Mouse (Mus musculus): ENCODE data around the gene Zfyve19. TPM values are rescaled to one million over a fixed set of nuclear protein-coding genes. Genes with fewer than 3 reads are reported as not detected.

Zfyve19 gene
- polyA plus RNA-seq, 1 experiment from 2014 or later: 52.5 TPM

- peaks cover 45% of the 10 kb centered on the region for H3K4me1 ChIP-seq (replicated peaks)
- H3K4me2 ChIP-seq: peak overlapping the region; percentile 10; the same call in 1 of the 2 replicates
- WGBS: 9% methylated on average over 4 of the region's 4 CpGs
- peak overlapping the region; percentile 85 for H3K27ac ChIP-seq
- H3K4me3 ChIP-seq (replicated peaks): no peak overlapping the region
- H3K36me3 ChIP-seq: no peaks in the 10 kb centered on the region
- ATAC-seq (ENCODE audit: insufficient number of reproducible peaks, insufficient read depth, low FRiP score, low TSS enrichment, low read depth): peak; percentile 78; the same call in 1 of the 2 replicates
- H3K27me3 ChIP-seq: no peaks in the 10 kb centered on the region
- no peak overlapping the region for H3K9ac ChIP-seq (replicated peaks)
- no peaks in the 10 kb centered on the region for H3K9me3 ChIP-seq
These were observed 11.9 kb upstream of the Zfyve19 start for GRCm38 (mm10) chr2:119196316-119197108.

GRCm38 (mm10) chr2:119197493-119197892 is 10.9 kb upstream of the Zfyve19 start:
- H3K9me3 ChIP-seq: no peaks in the 10 kb centered on the region
- peaks cover 45% of the 10 kb centered on the region for H3K4me1 ChIP-seq (replicated peaks)
- H3K27me3 ChIP-seq: no peaks in the 10 kb centered on the region
- WGBS: 77% methylated on average over 1 of the region's 1 CpGs
- H3K36me3 ChIP-seq: no peaks in the 10 kb centered on the region
- no peak for ATAC-seq (ENCODE audit: insufficient number of reproducible peaks, insufficient read depth, low FRiP score, low TSS enrichment, low read depth)
- no peak overlapping the region for H3K9ac ChIP-seq (replicated peaks)
- no peak overlapping the region for H3K4me3 ChIP-seq (replicated peaks)
- H3K27ac ChIP-seq: peak overlapping the region; percentile 85
- H3K4me2 ChIP-seq: no peak overlapping the region

- no peak overlapping the region for H3K4me3 ChIP-seq (replicated peaks)
- H3K4me2 ChIP-seq: no peak overlapping the region
- peak overlapping the region; percentile 85; the same call in 1 of the 2 replicates for H3K27ac ChIP-seq
- no peaks in the 10 kb centered on the region for H3K27me3 ChIP-seq
- H3K9me3 ChIP-seq: no peaks in the 10 kb centered on the region
- no peak overlapping the region for H3K9ac ChIP-seq (replicated peaks)
- no peak for ATAC-seq (ENCODE audit: insufficient number of reproducible peaks, insufficient read depth, low FRiP score, low TSS enrichment, low read depth)
- 59% methylated on average over 1 of the region's 1 CpGs for whole genome bisulfite sequencing
- peaks cover 45% of the 10 kb centered on the region for H3K4me1 ChIP-seq (replicated peaks)
- H3K36me3 ChIP-seq: no peaks in the 10 kb centered on the region
These were observed 10.4 kb upstream of the Zfyve19 start for GRCm38 (mm10) chr2:119198049-119198448.

- WGBS: 43% methylated on average over 3 of the region's 3 CpGs
- H3K27ac ChIP-seq: peak overlapping the region; percentile 85
- no peak overlapping the region for H3K9ac ChIP-seq (replicated peaks)
- H3K36me3 ChIP-seq: no peaks in the 10 kb centered on the region
- no peaks in the 10 kb centered on the region for H3K27me3 ChIP-seq
- no peak overlapping the region for H3K4me2 ChIP-seq
- H3K4me1 ChIP-seq (replicated peaks): peaks cover 45% of the 10 kb centered on the region
- H3K4me3 ChIP-seq (replicated peaks): no peak overlapping the region
- H3K9me3 ChIP-seq: no peaks in the 10 kb centered on the region
- ATAC-seq (ENCODE audit: insufficient number of reproducible peaks, insufficient read depth, low FRiP score, low TSS enrichment, low read depth): no peak
These were observed 9.5 kb upstream of the Zfyve19 start for GRCm38 (mm10) chr2:119198934-119199333.

GRCm38 (mm10) chr2:119202914-119203453 is 5.4 kb upstream of the Zfyve19 start:
- Histone ChIP-seq H3K27ac (no peak overlapping the region), H3K9me3 (no peaks in the 10 kb centered on the region)
- no peak for ATAC-seq (ENCODE audit: insufficient number of reproducible peaks, insufficient read depth, low FRiP score, low TSS enrichment, low read depth)

GRCm38 (mm10) chr2:119203871-119204460 is 4.5 kb upstream of the Zfyve19 start:
- Histone ChIP-seq H3K36me3 (no peaks in the 10 kb centered on the region), H3K9me3 (no peaks in the 10 kb centered on the region), H3K4me2 (no peak overlapping the region), H3K4me3 (replicated peaks) (no peak overlapping the region), H3K4me1 (replicated peaks) (peaks cover 10% of the 10 kb centered on the region), H3K27me3 (no peaks in the 10 kb centered on the region), H3K9ac (replicated peaks) (no peak overlapping the region), H3K27ac (no peak overlapping the region)
- no peak for ATAC-seq (ENCODE audit: insufficient number of reproducible peaks, insufficient read depth, low FRiP score, low TSS enrichment, low read depth)
- WGBS: 75% methylated on average over 4 of the region's 4 CpGs

More at GRCm38 (mm10) chr2:119202914-119203453, 5.4 kb upstream of the Zfyve19 start:
- 70% methylated on average over 5 of the region's 5 CpGs for WGBS
- no peak overlapping the region for H3K4me2 ChIP-seq
- no peak overlapping the region for H3K9ac ChIP-seq (replicated peaks)
- H3K4me3 ChIP-seq (replicated peaks): no peak overlapping the region
- no peaks in the 10 kb centered on the region for H3K36me3 ChIP-seq
- H3K27me3 ChIP-seq: no peaks in the 10 kb centered on the region
- peaks cover 20% of the 10 kb centered on the region for H3K4me1 ChIP-seq (replicated peaks)

- Histone ChIP-seq H3K27ac (peak overlapping the region; percentile 91), H3K36me3 (peaks cover 26% of the 10 kb centered on the region), H3K4me3 (replicated peaks) (peak overlapping the region; percentile 73), H3K27me3 (no peaks in the 10 kb centered on the region), H3K4me2 (peak overlapping the region; percentile 73), H3K4me1 (replicated peaks) (peaks cover 15% of the 10 kb centered on the region), H3K9ac (replicated peaks) (peak overlapping the region; percentile 69), H3K9me3 (no peaks in the 10 kb centered on the region)
- 27% methylated on average over 6 of the region's 6 CpGs for WGBS
- ATAC-seq (ENCODE audit: insufficient number of reproducible peaks, insufficient read depth, low FRiP score, low TSS enrichment, low read depth): peak; percentile 17; the same call in 1 of the 2 replicates
These were observed 465 bp upstream of the Zfyve19 start for GRCm38 (mm10) chr2:119207961-119208343.

- Histone ChIP-seq H3K4me3 (replicated peaks) (peak overlapping the region; percentile 73), H3K9me3 (no peaks in the 10 kb centered on the region), H3K4me2 (peak overlapping the region; percentile 73), H3K27me3 (no peaks in the 10 kb centered on the region), H3K4me1 (replicated peaks) (peaks cover 15% of the 10 kb centered on the region), H3K9ac (replicated peaks) (peak overlapping the region; percentile 75), H3K27ac (peak overlapping the region; percentile 53; the same call in 1 of the 2 replicates), H3K36me3 (peaks cover 37% of the 10 kb centered on the region)
- ATAC-seq (ENCODE audit: insufficient number of reproducible peaks, insufficient read depth, low FRiP score, low TSS enrichment, low read depth): no peak; the same call in 1 of the 2 replicates
- under 1% methylated on average over 13 of the region's 13 CpGs for WGBS
These were observed 725 bp downstream of the Zfyve19 start for GRCm38 (mm10) chr2:119209176-119209507.

- peaks cover 12% of the 10 kb centered on the region for H3K27me3 ChIP-seq
- no peak for ATAC-seq (ENCODE audit: insufficient number of reproducible peaks, insufficient read depth, low FRiP score, low TSS enrichment, low read depth)
- no peaks in the 10 kb centered on the region for H3K9me3 ChIP-seq
- H3K36me3 ChIP-seq: no peaks in the 10 kb centered on the region
- no peak within 1 kb of the TSS for H3K27ac ChIP-seq
- no peak within 1 kb of the TSS for H3K4me2 ChIP-seq
- 64% methylated on average over 6 of the region's 6 CpGs for WGBS
- H3K4me1 ChIP-seq (replicated peaks): peaks cover 6% of the 10 kb centered on the region; the same call in 1 of the 2 replicates
- H3K4me3 ChIP-seq (replicated peaks): no peak within 1 kb of the TSS
- H3K9ac ChIP-seq (replicated peaks): no peak within 1 kb of the TSS
These were observed 21.6 kb downstream of the Zfyve19 start, which contains the start of gene Ppp1r14d for GRCm38 (mm10) chr2:119229775-119230704. Gene Ppp1r14d, minus strand, starts transcription at chr2:119229906.

- Histone ChIP-seq H3K4me3 (replicated peaks) (peak overlapping the region; percentile 52), H3K4me1 (replicated peaks) (peaks cover 7% of the 10 kb centered on the region; the same call in 1 of the 2 replicates), H3K9me3 (no peaks in the 10 kb centered on the region), H3K36me3 (no peaks in the 10 kb centered on the region), H3K27me3 (peaks cover 68% of the 10 kb centered on the region), H3K4me2 (peak overlapping the region; percentile 87), H3K27ac (no peak overlapping the region), H3K9ac (replicated peaks) (peak overlapping the region; percentile 53)
- WGBS: 6% methylated on average over 25 of the region's 25 CpGs
- no peak for ATAC-seq (ENCODE audit: insufficient number of reproducible peaks, insufficient read depth, low FRiP score, low TSS enrichment, low read depth)
These were observed 28.3 kb downstream of the Zfyve19 start for GRCm38 (mm10) chr2:119236682-119237209.
